Mouse (Mus musculus) heart, postnatal 0 days (tissue): ENCODE results near the gene Stim1. TPM values are rescaled to one million over a fixed set of nuclear protein-coding genes. Genes with fewer than 3 reads are reported as not detected.

ENCODE experiments used
- ATAC-seq: fragments of 200-750 bp; cut with Nextera tagmentation; 2 replicates; pipeline ENCODE4 v1.8.0; 2017; ENCODE audit warnings: low read depth, moderate number of reproducible peaks, moderate library complexity; ENCODE audit not compliant: insufficient read depth
- DNase-seq: peaks from one replicate; pipeline ENCODE4 v3.0.0-alpha.2; 2016; ENCODE audit warnings: low spot score
- H3K27ac ChIP-seq: fragments of 300-500 bp; sonication (generic); 2 replicates; pipeline ENCODE4 v1.5.1; 2014; ENCODE audit warnings: low read depth, mild to moderate bottlenecking
- H3K27me3 ChIP-seq: fragments of 300-500 bp; sonication (generic); 2 replicates; pipeline ENCODE4 v1.6.1; 2014; ENCODE audit warnings: low read length, mixed read lengths; ENCODE audit not compliant: control insufficient read depth, insufficient read depth
- H3K36me3 ChIP-seq: fragments of 300-500 bp; sonication (generic); replicated peaks from 2 replicates; pipeline ENCODE4 v1.6.1; 2014; ENCODE audit warnings: low read length, mixed read lengths; ENCODE audit not compliant: control insufficient read depth, insufficient read depth
- H3K4me1 ChIP-seq: fragments of 300-500 bp; sonication (generic); 2 replicates; pipeline ENCODE4 v1.6.1; 2014; ENCODE audit warnings: antibody characterized with exemption; ENCODE audit not compliant: control insufficient read depth, insufficient read depth
- H3K4me2 ChIP-seq: fragments of 300-500 bp; sonication (generic); 2 replicates; pipeline ENCODE4 v1.6.1; 2014; ENCODE audit warnings: low read depth, mild to moderate bottlenecking, low read length, moderate library complexity
- H3K4me3 ChIP-seq: fragments of 300-500 bp; sonication (generic); 2 replicates; pipeline ENCODE4 v1.5.1; 2014; ENCODE audit warnings: low read depth, low read length
- H3K9ac ChIP-seq: fragments of 300-500 bp; sonication (generic); replicated peaks from 2 replicates; pipeline ENCODE4 v1.6.1; 2014; ENCODE audit warnings: low read depth, low read length, mixed read lengths
- H3K9me3 ChIP-seq: fragments of 300-500 bp; sonication (generic); replicated peaks from 2 replicates; pipeline ENCODE4 v1.6.1; 2016; ENCODE audit warnings: low read length; ENCODE audit not compliant: control insufficient read depth
- CTCF ChIP-seq: IDR thresholded peaks from 2 replicates; pipeline ENCODE4 v1.5.1; 2016; ENCODE audit warnings: antibody characterized with exemption, control low read depth, low read depth
- EP300 ChIP-seq: IDR thresholded peaks from 2 replicates; pipeline ENCODE4 v1.6.1; 2016; ENCODE audit warnings: antibody characterized with exemption, low read depth
- WGBS: fragments of 180-500 bp; shearing (Covaris S2); extraction: QIAGEN DNeasy Blood & Tissue Kit; methylation state at CpG from one replicate; pipeline ENCODE4 v1.1.7; 2014; 5-methylcytosine and 5-hydroxymethylcytosine counted together
- polyA plus RNA-seq: library from polyadenylated mRNA; unstranded; fragments of >200 nt; fragmentation: Nextera tagmentation; extraction: Ambion mirVana; gene quantifications from 2 replicates; pipeline ENCODE4 v1.2.1, GENCODE M21; 2015
- total RNA-seq: library from RNA; depleted of rRNA; stranded (reverse); fragments of >200 nt; gene quantifications from 2 replicates; pipeline ENCODE4 v1.2.3, GENCODE M21; 2014; ENCODE audit warnings: low replicate concordance

Stim1 gene
- total and polyA plus RNA-seq, 2 experiments from 2014 or later = 11.4 to 59.0 TPM

DNA sequence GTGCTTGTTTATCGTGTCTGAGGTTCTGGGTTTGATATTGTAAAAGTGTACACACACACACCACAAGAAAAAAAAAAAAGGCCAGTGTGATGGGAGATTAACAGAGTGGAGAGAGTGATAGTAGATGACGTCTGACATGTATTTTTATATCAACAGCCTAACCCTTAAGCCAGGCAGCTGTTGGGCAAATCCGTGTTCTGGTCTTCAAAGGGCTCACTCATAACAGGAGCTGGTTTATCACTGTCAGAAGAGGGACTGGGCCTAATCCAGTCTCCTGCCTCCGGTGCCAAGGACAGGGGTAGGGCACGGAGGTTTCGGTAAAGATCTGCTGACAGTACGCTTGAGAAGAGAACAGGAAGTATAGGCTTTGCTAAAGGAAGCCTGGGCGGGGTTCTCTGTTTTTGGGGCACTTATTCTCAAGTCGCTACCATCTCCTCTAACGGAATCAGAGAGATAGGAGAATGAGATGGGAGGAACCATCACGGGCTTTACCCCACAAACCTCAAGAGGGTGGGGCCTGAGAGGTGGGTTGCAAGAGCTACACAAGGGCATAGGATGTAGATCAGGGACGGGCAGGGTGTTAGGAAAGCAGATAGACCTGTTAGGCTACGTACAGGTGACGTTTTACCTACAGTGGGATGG is 1.1 kb upstream of the Stim1 start:
- no peak for ATAC-seq
- DNase-seq = no peak
- Histone ChIP-seq H3K9ac (no peak overlapping the region), H3K36me3 (no peaks in the 10 kb centered on the region), H3K4me3 (no peak overlapping the region), H3K4me2 (peak overlapping the region; percentile 93; the same call in 1 of the 2 replicates), H3K27me3 (peaks cover 34% of the 10 kb centered on the region), H3K4me1 (peaks cover 16% of the 10 kb centered on the region), H3K9me3 (no peaks in the 10 kb centered on the region), H3K27ac (peak overlapping the region; percentile 21; the same call in 1 of the 2 replicates)
- WGBS = 38% methylated on average over 14 of the region's 14 CpGs
- TF ChIP-seq EP300 = no peak
- no peak for TF ChIP-seq CTCF

DNA sequence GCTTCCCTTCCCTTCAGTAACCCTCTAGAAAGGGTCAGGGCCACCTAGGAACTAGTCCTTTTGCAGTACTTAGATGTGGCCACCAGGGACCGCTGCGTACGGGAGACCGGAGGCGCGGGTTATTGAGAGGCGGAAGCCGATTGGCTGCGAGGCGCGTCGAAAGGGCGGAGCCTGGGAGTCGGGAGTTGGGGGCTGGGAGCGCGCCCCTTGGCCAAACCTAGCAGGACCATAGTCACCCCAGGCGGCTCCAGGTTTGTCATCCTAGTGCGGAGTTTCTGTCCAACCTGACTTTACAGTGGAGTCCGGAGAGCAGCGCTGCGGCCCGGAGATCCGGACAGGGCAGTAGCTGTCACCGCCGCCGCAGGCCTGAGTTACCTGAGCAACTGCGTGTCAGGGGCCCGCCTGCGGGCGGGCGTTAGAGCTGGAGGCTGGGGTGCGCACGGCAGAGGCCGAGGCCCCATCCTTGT is 460 bp upstream of the Stim1 start:
- H3K9ac ChIP-seq = peak overlapping the region; percentile 69
- H3K4me3 ChIP-seq = peak overlapping the region; percentile 83
- peaks cover 31% of the 10 kb centered on the region for H3K27me3 ChIP-seq
- DNase-seq (peak; percentile 88), ATAC-seq (peak; percentile 85)
- TF ChIP-seq EP300 = no peak
- TF ChIP-seq CTCF = peak; percentile 95
- no peaks in the 10 kb centered on the region for H3K36me3 ChIP-seq
- peak overlapping the region; percentile 93 for H3K4me2 ChIP-seq
- H3K4me1 ChIP-seq = peaks cover 22% of the 10 kb centered on the region
- WGBS = under 1% methylated on average over 34 of the region's 34 CpGs
- H3K9me3 ChIP-seq = no peaks in the 10 kb centered on the region
- peak overlapping the region; percentile 60 for H3K27ac ChIP-seq

DNA sequence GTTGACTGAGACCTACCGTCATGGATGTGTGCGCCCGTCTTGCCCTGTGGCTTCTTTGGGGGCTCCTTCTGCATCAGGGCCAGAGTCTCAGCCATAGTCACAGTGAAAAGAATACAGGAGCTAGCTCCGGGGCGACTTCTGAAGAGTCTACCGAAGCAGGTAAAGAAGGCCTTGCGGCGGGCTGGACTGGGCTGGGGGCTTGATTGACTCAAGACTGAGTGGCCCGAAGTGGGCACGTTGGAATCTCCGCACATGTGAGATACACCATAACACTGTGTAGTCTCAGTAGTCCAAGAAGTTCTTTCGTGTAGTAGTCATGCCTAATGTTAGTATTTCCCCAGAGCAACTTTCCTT is 766 bp downstream of the Stim1 start:
- peak overlapping the region; percentile 83 for H3K4me3 ChIP-seq
- WGBS = 30% methylated on average over 12 of the region's 12 CpGs
- peaks cover 24% of the 10 kb centered on the region for H3K4me1 ChIP-seq
- peaks cover 24% of the 10 kb centered on the region for H3K27me3 ChIP-seq
- H3K27ac ChIP-seq = no peak overlapping the region
- no peak for TF ChIP-seq CTCF
- no peak for TF ChIP-seq EP300
- peak overlapping the region; percentile 69 for H3K9ac ChIP-seq
- no peaks in the 10 kb centered on the region for H3K9me3 ChIP-seq
- ATAC-seq = no peak
- H3K36me3 ChIP-seq = no peaks in the 10 kb centered on the region
- DNase-seq = no peak
- peak overlapping the region; percentile 93 for H3K4me2 ChIP-seq

DNA sequence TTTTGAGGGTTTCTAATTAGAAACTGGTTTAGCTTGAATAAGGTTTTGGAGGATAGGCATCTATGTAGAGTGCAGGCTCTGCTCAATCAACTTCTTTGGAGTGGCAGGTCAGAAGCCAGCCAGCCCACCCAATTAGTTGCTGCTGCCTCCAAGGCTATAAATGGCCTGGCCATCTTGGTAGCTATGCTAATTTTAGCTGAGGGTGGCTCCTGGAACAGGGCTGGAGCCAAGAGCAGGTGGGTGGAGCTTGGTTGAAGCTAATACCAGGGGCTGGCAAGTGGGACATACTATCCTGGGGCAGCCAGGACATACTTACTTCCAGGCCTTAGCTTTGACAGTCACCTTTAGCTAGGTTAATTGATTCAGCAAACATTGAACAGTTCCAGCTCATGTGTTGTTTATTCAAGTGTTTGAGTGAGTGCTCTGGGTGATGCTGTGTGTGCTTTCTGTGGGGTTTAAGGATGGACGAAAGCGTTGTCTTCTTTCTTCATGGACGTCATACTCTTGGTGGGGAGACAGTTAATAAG is 4.9 kb downstream of the Stim1 start:
- DNase-seq = peak; percentile 68
- peak; percentile 64 for ATAC-seq
- no peak overlapping the region; the same call in 1 of the 2 replicates for H3K27ac ChIP-seq

DNA sequence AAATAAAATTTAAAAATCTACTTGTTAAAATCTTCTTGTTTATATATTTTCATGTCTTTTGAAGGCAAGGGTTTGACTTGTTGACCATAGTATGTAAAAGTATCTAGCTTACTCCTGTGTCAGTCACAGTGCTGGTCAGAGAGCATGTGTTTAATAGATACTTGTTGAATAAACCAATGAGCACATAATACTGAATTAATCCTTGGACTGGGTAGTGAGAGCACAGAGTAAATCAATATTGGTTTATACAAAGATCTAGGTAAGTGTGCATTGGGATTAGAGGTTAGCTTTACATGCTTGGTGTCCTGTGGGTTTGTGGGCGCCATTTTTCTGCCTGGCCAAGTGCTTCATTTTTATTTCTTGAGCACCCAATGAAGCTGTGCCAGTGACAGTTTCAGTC is 13.8 kb downstream of the Stim1 start:
- no peaks in the 10 kb centered on the region for H3K36me3 ChIP-seq
- TF ChIP-seq EP300 = no peak
- no peak for TF ChIP-seq CTCF
- 81% methylated on average over 1 of the region's 1 CpGs for WGBS
- peaks cover 3% of the 10 kb centered on the region; the same call in 1 of the 2 replicates for H3K4me1 ChIP-seq
- peaks cover 87% of the 10 kb centered on the region for H3K27me3 ChIP-seq
- no peaks in the 10 kb centered on the region for H3K9me3 ChIP-seq
- no peak overlapping the region for H3K27ac ChIP-seq
- no peak overlapping the region for H3K4me2 ChIP-seq
- no peak overlapping the region for H3K4me3 ChIP-seq
- no peak for DNase-seq
- no peak overlapping the region for H3K9ac ChIP-seq
- ATAC-seq = no peak

More for the DNA sequence above, 4.9 kb downstream of the Stim1 start:
- TF ChIP-seq EP300 = no peak
- TF ChIP-seq CTCF = no peak
- no peak overlapping the region for H3K9ac ChIP-seq
- no peak overlapping the region for H3K4me3 ChIP-seq
- H3K4me2 ChIP-seq = no peak overlapping the region; the same call in 1 of the 2 replicates
- H3K9me3 ChIP-seq = no peaks in the 10 kb centered on the region
- no peaks in the 10 kb centered on the region for H3K36me3 ChIP-seq
- H3K4me1 ChIP-seq = peaks cover 24% of the 10 kb centered on the region
- WGBS = 86% methylated on average over 3 of the region's 3 CpGs
- H3K27me3 ChIP-seq = peaks cover 24% of the 10 kb centered on the region

DNA sequence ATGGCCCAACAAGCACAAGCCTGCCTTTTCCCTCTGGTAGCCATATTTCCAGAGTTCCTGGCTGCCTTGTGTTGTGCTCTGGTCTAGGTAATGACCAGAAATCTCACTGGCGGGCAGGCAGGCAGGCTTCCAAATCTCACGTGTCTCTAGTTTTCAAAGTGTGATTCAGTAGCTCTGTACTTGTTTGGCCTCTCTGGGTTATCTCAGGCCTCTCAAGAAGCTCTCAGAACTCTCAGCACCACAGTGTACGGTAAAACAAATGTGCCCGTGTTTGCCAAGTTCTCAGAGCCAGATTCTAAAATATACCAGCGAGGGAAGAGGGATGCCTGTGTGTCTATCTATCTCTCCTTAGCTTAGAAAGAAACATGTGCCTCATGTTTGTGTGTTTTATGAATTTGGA is 14.7 kb downstream of the Stim1 start:
- Histone ChIP-seq H3K4me1 (peaks cover 3% of the 10 kb centered on the region; the same call in 1 of the 2 replicates), H3K36me3 (no peaks in the 10 kb centered on the region), H3K9me3 (no peaks in the 10 kb centered on the region), H3K4me2 (no peak overlapping the region), H3K27ac (no peak overlapping the region), H3K9ac (no peak overlapping the region), H3K4me3 (no peak overlapping the region), H3K27me3 (peaks cover 87% of the 10 kb centered on the region)
- TF ChIP-seq CTCF = no peak
- peak; percentile 96 for TF ChIP-seq EP300
- ATAC-seq (peak; percentile 98), DNase-seq (peak; percentile 93)
- WGBS = 20% methylated on average over 5 of the region's 5 CpGs
